Mouse (Mus musculus) liver, embryonic 14.5 days (tissue): ENCODE data around the gene Mutyh. TPM values are rescaled to one million over a fixed set of nuclear protein-coding genes. Genes with fewer than 3 reads are reported as not detected.

ENCODE experiments used
- ATAC-seq: fragments of 200-750 bp; cut with Nextera tagmentation; 2 replicates; pipeline ENCODE4 v1.8.0; 2017; ENCODE audit warnings: moderate number of reproducible peaks, mild to moderate bottlenecking, moderate library complexity; ENCODE audit not compliant: insufficient read depth
- DNase-seq, 3 experiments: peaks; one replicate each; pipeline ENCODE4 v3.0.0-alpha.2; 2012 to 2013; ENCODE audit warnings: low read depth in 3 of 3, low spot score in 3 of 3
- H3K27ac ChIP-seq: fragments of 300-500 bp; sonication (generic); 2 replicates; pipeline ENCODE4 v1.5.1; 2014; ENCODE audit warnings: moderate library complexity, mild to moderate bottlenecking, control low read depth, inconsistent platforms
- H3K27me3 ChIP-seq: fragments of 300-500 bp; sonication (generic); 2 replicates; pipeline ENCODE4 v1.6.1; 2014; ENCODE audit warnings: mild to moderate bottlenecking, low read length, moderate library complexity; ENCODE audit not compliant: control insufficient read depth, insufficient read depth
- H3K36me3 ChIP-seq: fragments of 300-500 bp; sonication (generic); replicated peaks from 2 replicates; pipeline ENCODE4 v1.6.1; 2014; ENCODE audit warnings: low read depth; ENCODE audit not compliant: control insufficient read depth, insufficient read depth
- H3K4me1 ChIP-seq, 2 experiments: fragments of 200-500 bp in 1 of 2; fragments of 300-500 bp in 1 of 2; sonication (generic) in 1 of 2; replicated peaks; 2 replicates each; pipeline ENCODE4 v1.6.1; 2012 to 2014; ENCODE audit warnings: antibody characterized with exemption in 1 of 2, inconsistent platforms in 1 of 2, low read length in 1 of 2; ENCODE audit not compliant: control insufficient read depth in 2 of 2, insufficient read depth in 2 of 2
- H3K4me2 ChIP-seq: fragments of 300-500 bp; sonication (generic); 2 replicates; pipeline ENCODE4 v1.6.1; 2014; ENCODE audit warnings: low read depth, mild to moderate bottlenecking, control low read depth, moderate library complexity
- H3K4me3 ChIP-seq, 2 experiments: fragments of 200-500 bp in 1 of 2; fragments of 300-500 bp in 1 of 2; sonication (generic) in 1 of 2; 2 replicates each; pipeline ENCODE4 v1.5.1; 2012 to 2014; ENCODE audit warnings: low read depth in 2 of 2, low read length in 2 of 2, mild to moderate bottlenecking in 2 of 2, control low read depth in 1 of 2, inconsistent platforms in 1 of 2, moderate library complexity in 1 of 2; ENCODE audit not compliant: insufficient read depth in 1 of 2
- H3K9ac ChIP-seq: fragments of 300-500 bp; sonication (generic); replicated peaks from 2 replicates; pipeline ENCODE4 v1.6.1; 2014; ENCODE audit warnings: mild to moderate bottlenecking, control low read depth, moderate library complexity
- H3K9me3 ChIP-seq: fragments of 300-500 bp; sonication (generic); 2 replicates; pipeline ENCODE4 v1.6.1; 2016; ENCODE audit warnings: low read length, mixed read lengths; ENCODE audit not compliant: control insufficient read depth
- CTCF ChIP-seq: IDR thresholded peaks from 2 replicates; pipeline ENCODE4 v1.5.1; 2016; ENCODE audit warnings: antibody characterized with exemption, low read depth, control low read depth
- EP300 ChIP-seq: IDR thresholded peaks from 2 replicates; pipeline ENCODE4 v1.6.1; 2016; ENCODE audit warnings: antibody characterized with exemption, low read depth
- WGBS: fragments of 180-500 bp; shearing (Covaris S2); extraction: QIAGEN DNeasy Blood & Tissue Kit; methylation state at CpG from one replicate; pipeline ENCODE4 v1.1.7; 2014; ENCODE audit not compliant: insufficient replicate concordance; 5-methylcytosine and 5-hydroxymethylcytosine counted together
- polyA plus RNA-seq, 2 experiments: library from polyadenylated mRNA; depleted of rRNA in 1 of 2; stranded (reverse) in 1 of 2; unstranded in 1 of 2; fragments of >200 nt; fragmentation: Nextera tagmentation in 1 of 2; extraction: Ambion mirVana in 1 of 2; gene quantifications; 2 replicates each; pipeline versions ENCODE4 v1.2.1 to v1.2.3; 2012 to 2014

Gene Mutyh
- polyA plus RNA-seq, 2 experiments, result 1.7 to 3.5 TPM

DNA sequence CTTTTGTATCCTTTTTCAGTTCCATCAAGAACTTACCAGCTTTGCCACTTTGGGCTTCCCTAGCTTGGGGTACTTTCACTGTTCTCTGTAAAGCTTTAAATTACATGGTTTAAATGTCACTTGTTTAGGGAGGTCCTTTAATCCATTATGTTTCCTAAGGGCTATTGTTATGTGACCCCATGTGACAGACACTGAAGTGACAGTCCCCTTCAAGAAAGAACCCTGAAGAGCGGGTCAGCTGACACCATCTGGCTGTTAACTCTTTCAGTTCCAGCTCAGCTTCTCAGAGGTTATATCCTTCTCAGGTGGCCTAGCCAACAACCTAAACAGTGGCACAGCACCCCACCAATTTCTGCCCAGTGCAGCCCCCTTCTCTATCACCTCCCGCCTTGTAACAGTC is 46.8 kb downstream of the Mutyh start:
- no peaks in the 10 kb centered on the region for H3K4me1 ChIP-seq
- H3K36me3 ChIP-seq, result no peaks in the 10 kb centered on the region
- H3K27ac ChIP-seq, result no peak overlapping the region
- H3K9ac ChIP-seq, result no peak overlapping the region
- no peak overlapping the region for H3K4me3 ChIP-seq
- H3K27me3 ChIP-seq, result no peaks in the 10 kb centered on the region; the same call in none of the 2 replicates
- WGBS, result 21% methylated on average over 2 of the region's 2 CpGs
- H3K9me3 ChIP-seq, result no peaks in the 10 kb centered on the region
- DNase-seq, result no peak
- no peak for ATAC-seq
- no peak overlapping the region for H3K4me2 ChIP-seq
- no peak for TF ChIP-seq EP300
- no peak for TF ChIP-seq CTCF

DNA sequence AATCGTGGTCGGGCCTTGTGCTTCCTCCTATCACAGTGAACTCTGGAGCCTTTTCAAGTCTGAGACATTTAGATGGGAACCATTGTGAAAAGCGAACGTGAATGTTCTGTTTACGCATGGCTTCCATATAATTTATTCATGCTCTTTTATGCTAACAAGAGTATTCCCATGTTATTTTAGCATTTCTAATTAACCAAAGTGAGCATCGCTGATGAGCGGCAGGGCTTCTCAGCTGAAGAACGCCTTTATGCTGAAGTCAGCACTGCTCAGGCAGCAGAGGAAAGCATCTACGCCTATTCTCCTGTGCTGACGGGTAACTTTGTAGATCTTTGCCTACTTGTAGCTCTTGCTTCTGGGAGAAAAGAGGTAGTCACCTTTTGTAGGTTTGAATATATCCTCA is 49.7 kb downstream of the Mutyh start:
- no peak for DNase-seq
- no peaks in the 10 kb centered on the region for H3K9me3 ChIP-seq
- H3K4me2 ChIP-seq, result no peak overlapping the region
- H3K36me3 ChIP-seq, result no peaks in the 10 kb centered on the region
- no peak overlapping the region for H3K9ac ChIP-seq
- no peak for ATAC-seq
- H3K4me3 ChIP-seq, result no peak overlapping the region
- H3K27me3 ChIP-seq, result no peaks in the 10 kb centered on the region; the same call in none of the 2 replicates
- H3K27ac ChIP-seq, result no peak overlapping the region
- TF ChIP-seq EP300, result no peak
- TF ChIP-seq CTCF, result no peak
- WGBS, result 74% methylated on average over 10 of the region's 10 CpGs
- no peaks in the 10 kb centered on the region for H3K4me1 ChIP-seq

- no peak overlapping the region for H3K4me2 ChIP-seq
- no peak overlapping the region for H3K27ac ChIP-seq
- no peak for DNase-seq
- 47% methylated on average over 5 of the region's 5 CpGs for WGBS
- H3K27me3 ChIP-seq, result no peaks in the 10 kb centered on the region; the same call in 1 of the 2 replicates
- TF ChIP-seq EP300 (no peak), CTCF (no peak)
- no peaks in the 10 kb centered on the region for H3K9me3 ChIP-seq
- no peak overlapping the region for H3K4me3 ChIP-seq
- H3K9ac ChIP-seq, result no peak overlapping the region
- no peak for ATAC-seq
- H3K36me3 ChIP-seq, result no peaks in the 10 kb centered on the region
- H3K4me1 ChIP-seq, result no peaks in the 10 kb centered on the region
These were observed 52.2 kb downstream of the Mutyh start for GRCm38 (mm10) chr4:116859711-116860110.

DNA sequence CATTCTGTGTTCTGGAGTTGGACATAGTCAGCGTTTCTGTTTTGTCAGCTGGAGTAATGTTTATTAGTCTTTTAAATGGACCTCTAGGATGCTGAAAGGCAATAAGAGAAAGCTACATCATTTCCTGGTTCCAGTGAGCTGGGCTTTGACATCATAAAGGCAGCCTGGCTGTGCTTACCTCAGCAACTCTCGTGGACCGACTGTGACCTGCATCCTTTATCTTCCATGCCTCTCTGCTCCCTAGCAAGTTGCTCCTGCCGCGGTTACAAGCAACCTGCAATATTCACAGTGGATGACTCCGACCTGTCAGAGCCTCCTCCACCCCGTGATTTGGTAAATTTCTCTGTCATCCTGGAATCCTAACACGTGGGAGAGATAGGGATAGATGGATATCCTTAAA is 54.5 kb downstream of the Mutyh start:
- DNase-seq (no peak), ATAC-seq (no peak)
- Histone ChIP-seq H3K4me1 (no peaks in the 10 kb centered on the region), H3K9me3 (no peaks in the 10 kb centered on the region), H3K4me3 (no peak overlapping the region), H3K27ac (no peak overlapping the region), H3K36me3 (no peaks in the 10 kb centered on the region), H3K9ac (no peak overlapping the region), H3K4me2 (no peak overlapping the region), H3K27me3 (no peaks in the 10 kb centered on the region)
- TF ChIP-seq CTCF (no peak), EP300 (no peak)
- 45% methylated on average over 8 of the region's 8 CpGs for WGBS

Other genes with a start within 250 kb of the Mutyh start
- gene Ccdc17, start 211.1 kb upstream of the Mutyh start, polyA plus RNA-seq (2012; rRNA removed), result 1.9 and 2.1 TPM in 2 replicates
- gene Ccdc17, start 211.1 kb upstream of the Mutyh start, polyA plus RNA-seq (2014; fragmentation: Nextera tagmentation; extraction: Ambion mirVana), result 1.9 and 2.0 TPM in 2 replicates
- gene Nasp, start 179.8 kb upstream of the Mutyh start, polyA plus RNA-seq (2012; rRNA removed), result 19.2 and 38.1 TPM in 2 replicates
- gene Nasp, start 179.8 kb upstream of the Mutyh start, polyA plus RNA-seq (2014; fragmentation: Nextera tagmentation; extraction: Ambion mirVana), result 61.5 and 66.6 TPM in 2 replicates
- 176 and 194 TPM in 2 replicates for gene Akr1a1, start 156.0 kb upstream of the Mutyh start, polyA plus RNA-seq (2012; rRNA removed)
- 275 and 295 TPM in 2 replicates for gene Akr1a1, start 156.0 kb upstream of the Mutyh start, polyA plus RNA-seq (2014; fragmentation: Nextera tagmentation; extraction: Ambion mirVana)
- gene Prdx1, start 122.2 kb upstream of the Mutyh start, polyA plus RNA-seq (2012; rRNA removed), result 127 and 234 TPM in 2 replicates
- 862 and 916 TPM in 2 replicates for gene Prdx1, start 122.2 kb upstream of the Mutyh start, polyA plus RNA-seq (2014; fragmentation: Nextera tagmentation; extraction: Ambion mirVana)
- 7.0 and 8.5 TPM in 2 replicates for gene Mmachc, start 99.3 kb upstream of the Mutyh start, polyA plus RNA-seq (2012; rRNA removed)
- gene Mmachc, start 99.3 kb upstream of the Mutyh start, polyA plus RNA-seq (2014; fragmentation: Nextera tagmentation; extraction: Ambion mirVana), result 4.1 and 5.9 TPM in 2 replicates
- gene Ccdc163, start 99.2 kb upstream of the Mutyh start, polyA plus RNA-seq (2012; rRNA removed), result 12.6 and 16.0 TPM in 2 replicates
- gene Ccdc163, start 99.2 kb upstream of the Mutyh start, polyA plus RNA-seq (2014; fragmentation: Nextera tagmentation; extraction: Ambion mirVana), result 9.1 and 12.7 TPM in 2 replicates
- 1.3 and 1.6 TPM in 2 replicates for gene Tesk2, start 86.8 kb upstream of the Mutyh start, polyA plus RNA-seq (2012; rRNA removed)
- gene Tesk2, start 86.8 kb upstream of the Mutyh start, polyA plus RNA-seq (2014; fragmentation: Nextera tagmentation; extraction: Ambion mirVana), result 3.2 and 3.4 TPM in 2 replicates
- gene Toe1, start 83 bp upstream of the Mutyh start, polyA plus RNA-seq (2012; rRNA removed), result 13.7 and 14.7 TPM in 2 replicates
- 14.2 and 15.0 TPM in 2 replicates for gene Toe1, start 83 bp upstream of the Mutyh start, polyA plus RNA-seq (2014; fragmentation: Nextera tagmentation; extraction: Ambion mirVana)
- 0.15 and 0.19 TPM in 2 replicates for gene Hpdl, start 14.0 kb downstream of the Mutyh start, polyA plus RNA-seq (2012; rRNA removed)
- gene Hpdl, start 14.0 kb downstream of the Mutyh start, polyA plus RNA-seq (2014; fragmentation: Nextera tagmentation; extraction: Ambion mirVana), result 0.13 and 0.19 TPM in 2 replicates
- 0.06 and 0.10 TPM in 2 replicates for gene Zswim5, start 69.7 kb downstream of the Mutyh start, polyA plus RNA-seq (2012; rRNA removed)
- gene Zswim5, start 69.7 kb downstream of the Mutyh start, polyA plus RNA-seq (2014; fragmentation: Nextera tagmentation; extraction: Ambion mirVana), result 0.03 and 0.04 TPM in 2 replicates
- gene Urod, start 186.7 kb downstream of the Mutyh start, polyA plus RNA-seq (2012; rRNA removed), result 414 and 441 TPM in 2 replicates
- 567 and 604 TPM in 2 replicates for gene Urod, start 186.7 kb downstream of the Mutyh start, polyA plus RNA-seq (2014; fragmentation: Nextera tagmentation; extraction: Ambion mirVana)
- 8.0 and 8.9 TPM in 2 replicates for gene Hectd3, start 187.6 kb downstream of the Mutyh start, polyA plus RNA-seq (2012; rRNA removed)
- gene Hectd3, start 187.6 kb downstream of the Mutyh start, polyA plus RNA-seq (2014; fragmentation: Nextera tagmentation; extraction: Ambion mirVana), result 4.9 and 5.7 TPM in 2 replicates
- 12.3 and 17.3 TPM in 2 replicates for gene Eif2b3, start 211.7 kb downstream of the Mutyh start, polyA plus RNA-seq (2012; rRNA removed)
- gene Eif2b3, start 211.7 kb downstream of the Mutyh start, polyA plus RNA-seq (2014; fragmentation: Nextera tagmentation; extraction: Ambion mirVana), result 32.7 and 34.3 TPM in 2 replicates